Mouse (Mus musculus): ENCODE results near the gene Iqsec3.

DNA sequence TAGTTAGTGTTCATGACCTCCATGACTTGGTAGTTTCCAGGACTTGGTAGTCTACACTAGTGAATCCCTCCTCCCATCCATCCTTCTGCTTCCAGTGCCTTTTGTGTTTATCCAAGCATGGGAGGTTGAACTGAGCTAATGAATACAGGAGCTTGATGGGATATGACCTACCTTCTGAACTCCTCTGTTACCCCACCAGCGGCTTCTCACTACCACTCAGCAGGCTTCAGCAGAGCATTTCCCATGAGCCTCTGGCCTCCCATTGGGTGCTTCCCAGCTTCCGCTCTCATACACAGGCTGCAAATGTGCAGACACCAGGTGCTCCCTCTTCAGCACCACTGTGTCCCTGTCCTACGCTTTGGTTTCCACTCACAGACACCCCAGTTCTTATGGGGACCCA lies 36.9 kb upstream of the Iqsec3 start:
- TF ChIP-seq GATA1 (IDR thresholded peaks at IDR 0.05; ENCODE audit: borderline replicate concordance, low read length) (no peak), FLI1 (IDR thresholded peaks at IDR 0.05; ENCODE audit: low read length) (no peak)
